Mouse (Mus musculus) kidney, adult 2 months (tissue): ENCODE results near the gene Dapk1. TPM values are rescaled to one million over a fixed set of nuclear protein-coding genes. Genes with fewer than 3 reads are reported as not detected.

Experiments used
- DNase-seq: peaks from one replicate; pipeline ENCODE4 v3.0.0; 2021
- H3K27ac ChIP-seq: fragments of 200-500 bp; 2 replicates; pipeline ENCODE4 v1.5.1; 2012; ENCODE audit warnings: low read depth, low read length, control low read depth, inconsistent platforms; ENCODE audit not compliant: insufficient read depth
- H3K27me3 ChIP-seq: fragments of 200-500 bp; replicated peaks from 2 replicates; pipeline ENCODE4 v1.6.1; 2012; ENCODE audit warnings: mild to moderate bottlenecking, moderate library complexity, low read length, inconsistent platforms; ENCODE audit not compliant: control insufficient read depth, insufficient read depth
- H3K36me3 ChIP-seq: fragments of 200-500 bp; 2 replicates; pipeline ENCODE4 v1.6.1; 2012; ENCODE audit warnings: mild to moderate bottlenecking, moderate library complexity, low read length, inconsistent platforms; ENCODE audit not compliant: control insufficient read depth, insufficient read depth
- H3K4me1 ChIP-seq: fragments of 200-500 bp; 2 replicates; pipeline ENCODE4 v1.6.1; 2011; ENCODE audit warnings: low read length; ENCODE audit not compliant: control insufficient read depth, insufficient read depth
- H3K4me3 ChIP-seq: fragments of 200-500 bp; 2 replicates; pipeline ENCODE4 v1.5.1; 2011; ENCODE audit warnings: mild to moderate bottlenecking, low read depth, low read length, control low read depth; ENCODE audit not compliant: insufficient read depth
- CTCF ChIP-seq: fragments of 200-500 bp; conservative IDR thresholded peaks from 2 replicates; pipeline ENCODE4 v1.5.1; 2011; ENCODE audit warnings: low read depth, mild to moderate bottlenecking, control low read depth, low read length, moderate library complexity, mixed read lengths; ENCODE audit not compliant: insufficient read depth, insufficient read length
- POLR2A ChIP-seq: fragments of 200-500 bp; IDR thresholded peaks from one replicate; pipeline ENCODE4 v1.6.1; 2011; ENCODE audit warnings: low read depth, low read length, control low read depth
- WGBS: fragments of 180-500 bp; shearing (Covaris S2); methylation state at CpG from one replicate; pipeline ENCODE4 v1.1.7; 2018; 5-methylcytosine and 5-hydroxymethylcytosine counted together
- polyA plus RNA-seq: library from polyadenylated mRNA; depleted of rRNA; stranded (reverse); fragments of >200 nt; gene quantifications from 2 replicates; pipeline ENCODE4 v1.2.3, GENCODE M21; 2012

Gene Dapk1
- polyA plus RNA-seq, 1 experiment: 39.5 TPM

GRCm38 (mm10) chr13:60744078-60744460 lies 142.3 kb downstream of the Dapk1 start:
- H3K4me3 ChIP-seq: no peak overlapping the region
- H3K27me3 ChIP-seq: no peaks in the 10 kb centered on the region
- DNase-seq: peak; percentile 80
- H3K36me3 ChIP-seq: peaks cover 1% of the 10 kb centered on the region; the same call in 1 of the 2 replicates
- 21% methylated on average over 7 of the region's 7 CpGs for WGBS
- H3K4me1 ChIP-seq: no peaks in the 10 kb centered on the region
- no peak overlapping the region for H3K27ac ChIP-seq
- TF ChIP-seq CTCF (peak; percentile 93), POLR2A (no peak)

DNA sequence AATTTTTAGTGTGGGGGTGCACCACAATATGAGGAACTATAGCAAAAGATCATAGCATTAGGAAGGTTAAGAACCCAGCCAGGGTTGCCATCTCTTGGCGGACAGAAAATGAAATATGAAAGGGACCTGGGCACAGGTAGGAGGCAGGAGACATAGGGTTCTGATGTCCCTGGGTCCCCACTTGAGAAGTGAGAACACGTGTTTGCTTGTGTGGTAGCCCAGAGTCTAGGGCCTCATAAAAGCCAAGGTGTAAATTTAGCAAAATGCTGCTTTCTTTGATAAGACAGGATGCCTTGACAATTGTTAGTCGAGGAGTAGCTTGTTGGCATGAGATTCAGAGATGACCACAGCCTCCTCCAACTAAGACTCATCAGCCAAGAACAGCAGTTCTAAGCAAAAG lies 143.0 kb downstream of the Dapk1 start:
- no peak for TF ChIP-seq CTCF
- no peak for TF ChIP-seq POLR2A
- H3K4me3 ChIP-seq: no peak overlapping the region

GRCm38 (mm10) chr13:60745358-60745757 lies 143.6 kb downstream of the Dapk1 start:
- whole genome bisulfite sequencing: 94% methylated on average over 12 of the region's 12 CpGs
- Histone ChIP-seq H3K4me1 (no peaks in the 10 kb centered on the region), H3K27ac (no peak overlapping the region), H3K27me3 (no peaks in the 10 kb centered on the region), H3K4me3 (no peak overlapping the region), H3K36me3 (no peaks in the 10 kb centered on the region; the same call in 1 of the 2 replicates)
- no peak for TF ChIP-seq POLR2A
- no peak for TF ChIP-seq CTCF
- no peak for DNase-seq

More for the DNA sequence above, 143.0 kb downstream of the Dapk1 start:
- Histone ChIP-seq H3K36me3 (peaks cover 1% of the 10 kb centered on the region; the same call in 1 of the 2 replicates), H3K27ac (no peak overlapping the region), H3K27me3 (no peaks in the 10 kb centered on the region), H3K4me1 (no peaks in the 10 kb centered on the region)
- 83% methylated on average over 3 of the region's 3 CpGs for WGBS
- no peak for DNase-seq

GRCm38 (mm10) chr13:60746271-60746670 lies 144.5 kb downstream of the Dapk1 start:
- no peaks in the 10 kb centered on the region; the same call in 1 of the 2 replicates for H3K36me3 ChIP-seq
- H3K27ac ChIP-seq: no peak overlapping the region
- H3K4me3 ChIP-seq: no peak overlapping the region
- peak; percentile 24 for DNase-seq
- H3K4me1 ChIP-seq: no peaks in the 10 kb centered on the region
- no peak for TF ChIP-seq POLR2A
- peak; percentile 35 for TF ChIP-seq CTCF
- WGBS: 36% methylated on average over 1 of the region's 1 CpGs
- no peaks in the 10 kb centered on the region for H3K27me3 ChIP-seq

DNA sequence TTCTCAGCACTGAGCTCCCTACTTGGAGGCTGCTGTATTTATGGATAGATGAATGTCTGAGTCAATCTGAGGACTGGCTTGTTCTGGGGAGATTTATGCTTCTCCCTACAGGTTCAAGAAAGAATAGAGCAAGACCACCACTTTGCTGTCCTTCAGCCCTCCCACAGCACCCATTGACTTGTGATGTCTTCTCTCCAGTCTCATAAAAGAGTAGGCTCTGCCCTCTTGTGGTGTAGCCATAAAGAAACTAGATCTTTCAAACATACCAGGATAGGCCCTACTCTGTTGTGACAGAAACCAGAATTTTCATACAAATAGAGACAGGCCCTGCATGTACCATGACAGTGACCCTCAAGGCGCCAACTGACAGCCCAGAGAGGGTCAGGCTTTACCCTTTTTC lies 145.5 kb downstream of the Dapk1 start:
- Histone ChIP-seq H3K27ac (no peak overlapping the region), H3K27me3 (no peaks in the 10 kb centered on the region), H3K36me3 (no peaks in the 10 kb centered on the region; the same call in none of the 2 replicates), H3K4me3 (no peak overlapping the region), H3K4me1 (no peaks in the 10 kb centered on the region)
- TF ChIP-seq POLR2A: no peak
- no peak for TF ChIP-seq CTCF
- DNase-seq: no peak
- 94% methylated on average over 1 of the region's 1 CpGs for WGBS

DNA sequence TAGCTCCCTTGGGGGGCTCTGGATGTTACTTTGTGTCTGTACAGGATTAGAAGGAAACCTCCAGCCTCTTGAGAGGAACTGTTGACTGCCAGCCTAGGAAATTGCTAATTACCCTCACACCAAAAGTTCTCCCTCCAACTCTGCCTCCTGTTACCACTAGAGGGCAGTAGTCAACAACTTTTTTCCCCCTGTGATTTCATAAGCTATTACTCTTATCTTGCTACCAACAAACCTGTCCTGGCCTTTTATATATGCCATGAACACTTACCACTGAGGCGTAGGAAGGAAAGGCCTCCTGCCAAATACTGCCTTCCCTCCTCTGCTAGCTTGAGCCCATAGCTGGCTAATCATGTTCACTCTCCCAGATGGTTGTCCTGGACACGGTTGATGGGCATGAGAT lies 146.8 kb downstream of the Dapk1 start:
- no peak overlapping the region for H3K27ac ChIP-seq
- DNase-seq: peak; percentile 33
- WGBS: 92% methylated on average over 2 of the region's 2 CpGs
- H3K4me3 ChIP-seq: no peak overlapping the region
- H3K4me1 ChIP-seq: no peaks in the 10 kb centered on the region
- TF ChIP-seq CTCF (0 out of 2 replicates have a peak, but pooled peaks have one; percentile 8), POLR2A (no peak)
- no peaks in the 10 kb centered on the region; the same call in none of the 2 replicates for H3K36me3 ChIP-seq
- H3K27me3 ChIP-seq: no peaks in the 10 kb centered on the region

DNA sequence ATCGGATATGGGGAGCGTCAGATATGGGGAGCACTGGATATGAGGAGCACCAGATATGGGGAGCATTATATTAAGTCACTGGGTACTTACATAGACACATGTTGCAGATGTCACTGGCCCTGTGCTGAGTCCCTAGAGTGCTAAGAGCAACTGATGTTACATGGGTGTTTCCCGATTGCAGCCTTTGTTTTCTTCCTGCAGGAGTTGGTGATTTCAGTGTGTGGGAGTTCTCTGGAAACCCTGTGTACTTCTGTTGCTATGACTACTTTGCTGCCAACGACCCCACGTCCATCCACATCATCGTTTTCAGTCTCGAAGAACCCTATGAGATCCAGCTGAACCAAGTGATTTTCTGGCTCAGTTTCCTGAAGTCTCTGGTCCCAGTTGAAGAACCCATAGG lies 149.2 kb downstream of the Dapk1 start:
- 72% methylated on average over 7 of the region's 7 CpGs for WGBS
- Histone ChIP-seq H3K27me3 (no peaks in the 10 kb centered on the region), H3K4me1 (no peaks in the 10 kb centered on the region), H3K27ac (no peak overlapping the region), H3K36me3 (no peaks in the 10 kb centered on the region; the same call in none of the 2 replicates), H3K4me3 (no peak overlapping the region)
- DNase-seq: no peak
- no peak for TF ChIP-seq POLR2A
- no peak for TF ChIP-seq CTCF

DNA sequence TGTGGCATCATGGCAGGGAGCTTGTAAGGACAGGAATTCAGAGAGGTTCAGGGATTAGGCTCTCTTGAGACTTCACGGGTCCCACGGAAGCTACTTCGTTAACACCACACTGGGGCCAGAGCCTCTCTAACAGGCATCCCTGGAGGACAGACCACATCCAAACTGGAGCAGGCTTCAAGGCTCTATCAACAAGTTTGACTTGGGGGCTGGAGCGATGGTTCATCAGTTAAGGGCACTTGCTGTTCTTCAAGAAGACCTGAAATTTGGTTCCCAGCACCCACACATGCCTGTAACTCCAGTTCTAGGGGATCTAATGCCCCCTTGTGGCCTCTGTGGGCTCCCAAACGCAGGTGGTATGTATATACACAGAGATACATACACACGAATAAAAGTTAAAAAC lies 151.5 kb downstream of the Dapk1 start:
- TF ChIP-seq POLR2A (no peak), CTCF (no peak)
- H3K4me1 ChIP-seq: no peaks in the 10 kb centered on the region
- H3K36me3 ChIP-seq: no peaks in the 10 kb centered on the region; the same call in none of the 2 replicates
- H3K4me3 ChIP-seq: no peak overlapping the region
- no peaks in the 10 kb centered on the region for H3K27me3 ChIP-seq
- WGBS: 97% methylated on average over 6 of the region's 6 CpGs
- no peak overlapping the region for H3K27ac ChIP-seq
- no peak for DNase-seq
